Mouse (Mus musculus) macrophage (primary cell): ENCODE results near the gene Meis2. TPM values are rescaled to one million over a fixed set of nuclear protein-coding genes. Genes with fewer than 3 reads are reported as not detected.

Source experiments
- H3K27ac ChIP-seq: fragments of 350-480 bp; formaldehyde crosslinking; 2 replicates; pipeline ENCODE4 v1.9.0; 2021
- H3K36me3 ChIP-seq: fragments of 350-480 bp; formaldehyde crosslinking; 2 replicates; pipeline ENCODE4 v1.9.0; 2021; ENCODE audit errors: inconsistent target
- H3K4me3 ChIP-seq: fragments of 350-480 bp; formaldehyde crosslinking; 2 replicates; pipeline ENCODE4 v1.9.0; 2021; ENCODE audit errors: inconsistent target
- H3K79me2 ChIP-seq: fragments of 350-480 bp; formaldehyde crosslinking; 2 replicates; pipeline ENCODE4 v1.9.0; 2021; ENCODE audit errors: inconsistent target
- WGBS: methylation state at CpG from one replicate; pipeline ENCODE4 v1.1.7; 2026; ENCODE audit warnings: inconsistent platforms; ENCODE audit not compliant: missing documents; 5-methylcytosine and 5-hydroxymethylcytosine counted together
- polyA plus RNA-seq: library from polyadenylated mRNA; stranded (reverse); fragments of 250-400 nt; gene quantifications from 3 replicates; pipeline ENCODE4 v1.2.4, GENCODE M21; 2018; ENCODE audit warnings: inconsistent platforms

Gene Meis2
- polyA plus RNA-seq, 1 experiment from 2014 or later = not detected

- no peak overlapping the region for H3K27ac ChIP-seq
- no peaks in the 10 kb centered on the region for H3K79me2 ChIP-seq
- 9% methylated on average over 25 of the region's 25 CpGs for WGBS
- no peaks in the 10 kb centered on the region for H3K36me3 ChIP-seq
- H3K4me3 ChIP-seq = no peak overlapping the region
Observed at GRCm38 (mm10) chr2:115854828-115855311, 210.8 kb downstream of the Meis2 start.

DNA sequence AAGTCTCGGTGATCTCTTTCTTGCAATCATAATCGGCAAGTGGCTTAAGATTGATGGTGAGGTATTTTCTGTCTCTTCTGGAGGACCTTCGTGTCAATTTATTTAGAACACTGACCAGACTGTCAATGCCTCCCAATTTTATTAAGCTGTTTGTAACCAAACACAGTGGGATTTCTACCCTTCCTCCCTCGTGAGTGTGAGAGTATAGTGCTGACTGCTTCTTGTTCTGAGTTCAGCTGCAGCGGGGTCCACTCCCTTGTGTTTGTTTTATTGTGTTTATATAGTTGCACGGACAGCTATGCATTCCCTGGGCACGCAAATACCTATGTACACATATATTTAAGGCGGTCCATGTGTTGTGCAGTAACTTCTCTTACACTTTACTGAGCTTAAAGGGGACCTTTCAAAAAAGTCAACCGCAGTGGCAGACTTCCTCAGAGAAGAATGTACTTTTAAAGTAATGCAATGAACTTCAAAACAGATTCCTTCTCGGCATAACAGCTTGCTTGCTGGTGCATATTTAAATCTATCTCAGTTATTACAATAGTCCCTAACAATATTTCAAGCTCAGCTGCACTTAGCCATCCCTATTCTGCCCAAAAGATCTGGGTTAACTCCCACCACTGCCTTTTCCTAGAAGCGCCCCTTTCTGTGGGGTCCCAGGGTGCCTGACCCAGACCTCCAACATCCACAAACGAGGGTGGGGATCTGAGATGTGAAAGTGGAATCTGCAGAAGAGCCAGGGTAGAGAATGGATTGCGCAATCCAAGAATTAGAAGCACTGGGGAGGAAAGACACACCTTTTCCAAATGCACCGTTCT, 211.4 kb downstream of the Meis2 start:
- 8% methylated on average over 14 of the region's 14 CpGs for WGBS
- no peak overlapping the region for H3K27ac ChIP-seq
- H3K4me3 ChIP-seq = no peak overlapping the region
- no peaks in the 10 kb centered on the region for H3K36me3 ChIP-seq
- H3K79me2 ChIP-seq = no peaks in the 10 kb centered on the region

GRCm38 (mm10) chr2:115853221-115853620, 212.4 kb downstream of the Meis2 start:
- Histone ChIP-seq H3K4me3 (no peak overlapping the region), H3K27ac (no peak overlapping the region), H3K36me3 (no peaks in the 10 kb centered on the region), H3K79me2 (no peaks in the 10 kb centered on the region)
- 13% methylated on average over 4 of the region's 4 CpGs for WGBS

DNA sequence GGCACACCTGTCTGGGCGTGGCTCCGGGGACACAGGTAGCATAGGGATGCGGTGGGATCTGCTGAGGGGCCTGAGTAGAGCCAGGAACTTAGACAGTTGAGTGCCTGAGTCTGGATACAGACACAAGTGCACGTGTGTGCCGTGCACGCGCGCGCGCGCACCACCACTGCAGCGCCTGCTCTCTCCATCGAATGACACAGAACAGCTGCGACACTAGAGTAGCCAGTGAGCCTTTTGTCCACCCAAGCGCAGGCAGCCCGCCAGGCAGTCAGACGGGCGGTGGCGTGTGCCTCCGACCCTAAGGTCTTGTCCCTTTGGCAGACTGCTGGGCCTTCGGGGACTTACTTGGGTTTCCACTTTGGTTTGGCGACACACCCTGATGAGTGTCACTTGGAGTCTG, 213.0 kb downstream of the Meis2 start:
- WGBS = 5% methylated on average over 22 of the region's 22 CpGs

GRCm38 (mm10) chr2:115852109-115852508, 213.5 kb downstream of the Meis2 start:
- 49% methylated on average over 11 of the region's 11 CpGs for WGBS
- no peak overlapping the region for H3K4me3 ChIP-seq
- H3K79me2 ChIP-seq = no peaks in the 10 kb centered on the region
- H3K36me3 ChIP-seq = no peaks in the 10 kb centered on the region
- H3K27ac ChIP-seq = no peak overlapping the region

More for the DNA sequence above, 213.0 kb downstream of the Meis2 start:
- H3K36me3 ChIP-seq = no peaks in the 10 kb centered on the region
- no peaks in the 10 kb centered on the region for H3K79me2 ChIP-seq
- H3K4me3 ChIP-seq = no peak overlapping the region
- H3K27ac ChIP-seq = no peak overlapping the region

- Histone ChIP-seq H3K36me3 (no peaks in the 10 kb centered on the region), H3K4me3 (no peak overlapping the region), H3K27ac (no peak overlapping the region), H3K79me2 (no peaks in the 10 kb centered on the region)
- 88% methylated on average over 4 of the region's 4 CpGs for WGBS
Observed at GRCm38 (mm10) chr2:115850961-115851360, 214.7 kb downstream of the Meis2 start.

- Histone ChIP-seq H3K4me3 (no peak overlapping the region), H3K36me3 (no peaks in the 10 kb centered on the region), H3K27ac (no peak overlapping the region), H3K79me2 (no peaks in the 10 kb centered on the region)
Observed at GRCm38 (mm10) chr2:115842821-115843220, 222.8 kb downstream of the Meis2 start.

DNA sequence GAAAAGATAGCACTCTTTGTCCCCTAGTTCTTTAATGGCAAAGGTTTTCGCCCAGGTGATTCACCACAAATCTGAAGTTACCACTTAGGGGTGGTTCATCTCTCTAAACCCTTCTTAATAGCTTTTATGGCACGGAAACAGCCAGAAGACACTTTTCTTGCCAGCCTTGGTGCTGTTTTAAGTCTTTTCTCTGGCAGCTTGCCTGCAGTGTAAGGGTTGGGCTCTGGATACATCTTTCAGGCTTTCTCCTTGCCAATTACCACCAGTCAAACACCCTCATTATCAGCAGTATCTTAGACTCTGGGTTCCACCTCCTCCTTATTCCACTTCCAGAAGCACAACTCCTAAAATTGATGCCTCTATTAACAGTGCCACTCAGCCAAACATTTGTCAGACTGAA, 229.6 kb downstream of the Meis2 start:
- no peak overlapping the region for H3K27ac ChIP-seq
- no peaks in the 10 kb centered on the region for H3K79me2 ChIP-seq
- H3K36me3 ChIP-seq = no peaks in the 10 kb centered on the region
- 68% methylated on average over 2 of the region's 2 CpGs for WGBS
- H3K4me3 ChIP-seq = no peak overlapping the region

DNA sequence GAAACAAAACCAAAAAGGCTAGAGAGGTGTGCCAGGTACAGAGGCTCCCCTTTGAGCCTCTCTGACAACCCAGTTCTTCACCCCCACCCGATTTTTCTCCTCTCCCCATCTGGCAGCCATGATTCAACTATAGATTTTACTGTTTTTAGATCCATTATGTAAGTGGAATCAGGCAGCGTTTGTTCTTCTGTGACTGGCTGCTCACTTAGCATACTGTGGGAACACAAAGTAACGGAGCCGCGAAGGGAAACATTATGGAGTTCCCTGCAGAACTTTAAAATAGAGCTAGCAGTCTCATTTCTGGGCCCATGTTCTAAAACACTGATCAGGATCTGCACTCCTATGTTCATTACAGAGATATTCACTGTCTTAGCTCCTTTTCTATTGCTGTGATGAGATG, 243.3 kb downstream of the Meis2 start:
- Histone ChIP-seq H3K4me3 (no peak overlapping the region), H3K79me2 (no peaks in the 10 kb centered on the region), H3K27ac (no peak overlapping the region), H3K36me3 (no peaks in the 10 kb centered on the region)
- 94% methylated on average over 5 of the region's 5 CpGs for WGBS

- no peaks in the 10 kb centered on the region for H3K36me3 ChIP-seq
- H3K27ac ChIP-seq = no peak overlapping the region
- no peaks in the 10 kb centered on the region for H3K79me2 ChIP-seq
- 92% methylated on average over 6 of the region's 6 CpGs for WGBS
- no peak overlapping the region for H3K4me3 ChIP-seq
Observed at GRCm38 (mm10) chr2:115817959-115818358, 247.7 kb downstream of the Meis2 start.

GRCm38 (mm10) chr2:115813721-115814120, 251.9 kb downstream of the Meis2 start:
- no peaks in the 10 kb centered on the region for H3K79me2 ChIP-seq
- H3K27ac ChIP-seq = no peak overlapping the region
- H3K36me3 ChIP-seq = no peaks in the 10 kb centered on the region
- H3K4me3 ChIP-seq = no peak overlapping the region
- WGBS = 75% methylated on average over 6 of the region's 6 CpGs

DNA sequence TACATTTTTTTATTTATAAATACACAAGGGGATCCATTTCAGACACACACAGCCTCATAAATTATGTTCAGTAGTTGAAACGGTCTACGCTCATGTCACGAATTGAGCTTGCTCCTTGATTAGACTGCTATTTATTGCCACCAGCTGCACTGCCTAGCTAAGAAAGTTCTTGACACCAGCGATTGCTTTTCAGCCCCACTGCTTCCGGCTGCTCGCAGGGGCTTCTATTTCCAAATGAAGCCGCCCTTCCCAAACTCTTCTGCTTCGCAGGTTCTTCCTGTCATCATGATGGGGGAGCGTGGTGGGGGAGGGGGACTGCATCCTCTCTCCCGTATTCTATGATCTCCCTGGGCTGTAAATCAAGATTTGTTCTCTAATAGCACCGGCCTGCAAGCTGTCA, 252.3 kb downstream of the Meis2 start:
- 36% methylated on average over 11 of the region's 11 CpGs for WGBS
- H3K79me2 ChIP-seq = no peaks in the 10 kb centered on the region
- H3K4me3 ChIP-seq = no peak overlapping the region
- no peaks in the 10 kb centered on the region for H3K36me3 ChIP-seq
- no peak overlapping the region for H3K27ac ChIP-seq
